Mouse (Mus musculus): ENCODE measurements around the gene Foxred2. TPM values are rescaled to one million over a fixed set of nuclear protein-coding genes. Genes with fewer than 3 reads are reported as not detected.

Gene Foxred2
- total RNA-seq, 2 experiments from 2014 or later: 2.2 to 2.8 TPM

DNA sequence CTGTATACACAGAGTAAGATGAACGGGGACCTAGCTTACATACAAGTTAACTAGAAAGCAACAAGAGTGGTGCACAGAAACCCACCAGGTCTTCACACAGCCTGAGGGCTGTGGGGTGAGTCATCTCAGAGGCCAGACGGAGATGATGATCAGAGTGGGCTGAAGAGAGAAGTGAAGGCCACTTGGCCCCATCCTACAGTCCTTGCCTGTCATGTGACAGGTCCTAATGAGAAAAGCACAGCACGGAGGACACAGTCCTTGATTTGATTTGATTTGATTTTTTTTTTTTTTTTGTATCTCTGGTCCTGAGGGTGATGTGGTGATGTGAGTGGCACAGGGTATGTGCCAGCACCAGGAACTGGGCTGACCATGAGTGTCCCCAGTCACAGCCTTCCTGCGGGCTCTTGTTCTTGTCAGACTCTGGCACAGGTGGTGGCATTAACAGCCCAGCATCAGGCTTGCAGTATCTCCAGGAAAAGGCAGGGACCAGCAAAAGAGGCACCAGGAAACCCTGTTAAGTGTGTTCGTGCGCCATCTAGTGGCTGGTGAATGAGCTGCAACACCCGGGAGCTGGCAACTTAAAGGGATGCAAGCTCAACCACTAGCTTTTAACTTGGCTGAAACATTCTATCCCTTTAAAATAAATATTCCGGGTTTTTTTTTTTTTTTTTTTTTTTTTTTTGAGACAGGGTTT lies 39.5 kb downstream of the Foxred2 start:
- DNase-seq: peak; percentile 90

DNA sequence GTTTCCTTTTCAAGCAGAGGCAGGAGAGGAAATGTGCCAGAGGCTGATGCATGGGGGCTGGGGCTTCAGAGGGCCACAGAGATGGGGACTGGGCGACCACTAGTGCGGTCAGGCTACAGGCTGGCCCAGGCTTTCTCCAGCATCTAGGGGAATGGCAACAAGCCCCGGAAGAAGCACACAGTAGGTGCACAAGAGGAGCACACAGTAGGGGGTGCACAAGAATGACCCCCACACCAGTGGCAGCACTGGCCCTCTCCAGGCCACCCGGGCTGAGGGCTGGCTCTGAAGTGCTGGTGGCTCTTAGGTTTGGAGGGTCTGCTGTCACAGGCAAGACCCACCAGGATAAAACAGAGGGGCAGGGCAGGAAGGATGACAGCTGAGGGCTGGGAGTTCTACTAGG lies 41.2 kb downstream of the Foxred2 start:
- DNase-seq: no peak

- DNase-seq: no peak
These were observed 42.0 kb downstream of the Foxred2 start for GRCm38 (mm10) chr15:77914507-77914906.

DNA sequence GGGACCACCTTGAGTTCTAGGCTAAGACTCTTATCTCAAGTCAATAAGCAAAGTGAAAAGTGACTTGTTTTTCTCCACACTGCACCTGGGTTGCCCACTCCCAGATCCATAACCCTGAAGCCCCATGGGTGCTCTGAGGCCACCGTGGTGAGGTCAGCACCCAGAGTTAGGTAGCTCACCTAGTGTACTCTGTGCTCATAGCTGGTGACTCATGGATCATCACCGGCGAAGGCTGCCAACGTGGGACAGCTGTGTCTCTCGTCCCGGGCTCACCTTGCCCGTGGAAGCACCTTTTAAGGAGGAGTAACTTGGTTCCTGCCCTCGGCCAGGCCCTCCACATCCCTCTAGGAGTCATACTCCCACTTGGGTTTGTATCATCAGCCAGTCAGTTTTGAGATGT lies 43.5 kb downstream of the Foxred2 start:
- no peak for DNase-seq

- DNase-seq: no peak
These were observed 43.9 kb downstream of the Foxred2 start for GRCm38 (mm10) chr15:77912585-77912984.

DNA sequence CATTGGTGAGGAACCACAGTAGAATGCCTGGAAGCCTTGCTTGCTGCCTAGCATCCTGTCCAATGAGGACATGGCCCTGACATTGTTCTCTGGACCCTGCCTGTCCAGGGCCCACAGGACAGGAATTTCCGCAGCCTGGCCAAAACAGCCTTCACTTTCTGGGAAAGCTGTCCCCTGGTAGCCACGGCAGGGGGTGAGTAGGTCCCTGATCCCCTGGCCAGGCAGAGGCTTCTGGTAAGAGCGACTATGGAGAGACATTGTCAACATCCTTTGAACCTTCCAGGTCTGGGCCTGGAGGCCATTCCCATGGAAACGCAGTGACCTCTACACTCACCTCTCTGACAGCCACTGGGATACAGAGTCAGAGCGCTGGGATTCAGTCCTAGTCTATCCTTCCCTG lies 44.5 kb downstream of the Foxred2 start:
- no peak for DNase-seq

DNA sequence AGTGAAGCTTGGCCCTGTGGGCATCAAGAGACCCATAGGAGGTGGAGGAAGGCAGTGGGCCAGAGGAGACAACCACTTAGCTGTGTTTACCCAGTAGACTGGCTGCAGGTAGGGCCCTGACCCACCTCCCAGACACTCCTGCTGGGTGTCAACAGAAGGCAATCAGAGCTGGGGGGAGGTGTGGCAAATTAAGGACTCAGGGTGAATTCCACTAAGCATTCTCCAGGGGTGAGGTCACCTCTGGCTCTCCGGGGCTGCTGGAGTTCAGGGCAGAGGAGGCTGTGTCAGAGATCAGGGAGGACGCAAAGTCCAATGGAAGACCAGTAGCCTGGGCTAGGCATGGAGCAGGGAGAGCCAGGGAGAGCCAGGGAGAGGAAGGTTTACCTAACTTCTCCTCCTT lies 45.5 kb downstream of the Foxred2 start:
- no peak for DNase-seq

GRCm38 (mm10) chr15:77907646-77908518 lies 48.6 kb downstream of the Foxred2 start:
- no peak for DNase-seq

GRCm38 (mm10) chr15:77906545-77906944 lies 50.0 kb downstream of the Foxred2 start:
- no peak for DNase-seq

GRCm38 (mm10) chr15:77906081-77906480 lies 50.4 kb downstream of the Foxred2 start:
- DNase-seq: no peak

- peak; percentile 64 for DNase-seq
These were observed 51.1 kb downstream of the Foxred2 start for GRCm38 (mm10) chr15:77905275-77905970.

DNA sequence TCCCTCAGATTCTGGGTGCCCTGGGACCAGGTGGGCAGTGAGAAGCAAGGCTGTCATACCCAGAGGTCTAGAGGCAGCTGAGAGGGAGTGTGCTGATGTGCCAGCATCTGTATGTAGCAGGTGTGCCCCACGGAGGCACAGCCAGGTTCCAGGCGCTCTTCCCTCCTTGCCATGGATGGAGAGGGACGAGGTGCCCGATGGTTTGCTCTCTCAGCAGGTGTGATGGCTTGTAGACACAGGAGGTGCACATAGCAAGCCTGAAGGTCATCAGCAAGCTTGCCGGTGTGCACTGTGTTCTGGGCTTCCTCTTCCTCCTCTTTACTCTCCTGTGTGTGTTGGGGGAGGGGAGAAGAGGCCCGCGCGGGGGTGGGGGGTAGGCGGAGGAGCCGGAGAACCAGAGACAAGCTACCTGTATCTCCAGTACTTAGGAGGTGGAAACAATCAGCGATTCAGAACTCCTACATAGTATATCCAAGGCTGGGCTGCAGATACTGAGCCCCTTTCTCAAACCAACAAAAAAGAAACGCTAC lies 52.1 kb downstream of the Foxred2 start:
- DNase-seq: no peak

GRCm38 (mm10) chr15:77903176-77903575 lies 53.3 kb downstream of the Foxred2 start:
- DNase-seq: no peak

DNA sequence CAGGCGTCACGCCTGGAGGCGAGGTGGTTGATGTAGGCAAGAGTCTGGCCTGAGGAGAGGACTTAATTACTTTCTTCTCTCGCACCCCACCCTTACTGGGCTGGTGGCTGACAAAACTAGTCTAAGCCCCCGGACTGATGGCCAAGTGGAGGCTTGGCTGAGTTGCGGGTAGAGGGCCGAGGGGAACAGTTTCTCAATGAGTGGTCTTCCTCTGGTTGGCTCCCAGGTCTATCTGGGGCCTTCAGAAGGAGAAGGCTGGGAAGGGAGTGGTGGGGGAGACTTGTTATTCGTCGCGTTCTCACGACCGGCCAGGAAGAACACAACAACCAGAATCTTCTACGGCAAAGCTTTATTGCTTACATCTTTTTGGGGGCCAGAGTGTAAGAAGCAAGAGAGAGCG lies 61.6 kb downstream of the Foxred2 start:
- no peak for DNase-seq

DNA sequence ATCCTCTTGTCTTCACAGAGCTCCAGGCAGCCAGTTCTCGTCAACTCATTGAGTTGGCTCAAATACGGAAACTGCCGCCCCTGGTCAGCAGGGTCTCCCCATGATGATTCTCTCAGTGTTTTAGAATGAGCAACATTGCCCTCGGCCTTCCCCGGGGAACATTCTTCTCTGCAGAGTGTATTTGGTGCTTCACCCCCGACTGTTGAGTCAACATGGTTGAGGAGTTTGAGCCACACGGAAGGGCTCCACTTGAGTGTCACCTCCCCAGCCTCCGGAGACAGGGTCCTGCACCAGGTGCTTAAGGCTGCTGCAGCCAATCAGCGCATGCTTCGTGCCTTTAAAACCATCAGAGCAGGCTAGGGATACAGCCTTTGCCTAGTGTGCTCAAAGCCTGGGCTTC lies 63.2 kb downstream of the Foxred2 start:
- DNase-seq: no peak

- DNase-seq: no peak
These were observed 64.1 kb downstream of the Foxred2 start for GRCm38 (mm10) chr15:77892420-77892819.

DNA sequence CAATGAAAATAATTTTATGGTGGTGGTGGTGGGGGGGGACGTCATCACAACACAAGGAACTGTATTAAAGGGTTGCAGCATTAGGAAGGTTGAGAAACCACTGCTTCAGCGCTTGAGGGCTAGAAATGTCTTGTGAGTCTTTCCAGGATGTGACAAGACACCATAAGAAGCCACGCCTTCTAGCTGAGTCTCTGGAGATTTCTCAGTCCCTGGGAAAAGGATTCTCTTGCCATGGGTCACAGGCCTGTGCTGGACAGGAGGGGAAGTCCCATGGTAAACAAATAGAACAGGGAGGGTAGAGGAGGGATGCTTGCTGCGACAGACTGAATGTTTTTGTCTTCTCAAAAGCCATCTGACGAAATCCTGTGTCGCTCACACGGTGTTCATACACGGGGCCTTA lies 64.8 kb downstream of the Foxred2 start:
- no peak for DNase-seq

Other genes with a start within 250 kb of the Foxred2 start
- gene Apol9b, start 227.7 kb downstream of the Foxred2 start, total RNA-seq (2021): not detected
- under 1 TPM in 1 of 2 experiments, not detected in 1; 0.61 TPM for gene Apol8, start 199.7 kb downstream of the Foxred2 start, total RNA-seq (2021)
- 100 to 1,000 TPM; 117 to 155 TPM for gene Myh9, start 114.5 kb downstream of the Foxred2 start, total RNA-seq (2021)
- 100 to 1,000 TPM; 198 to 232 TPM for gene Txn2, start 27.7 kb downstream of the Foxred2 start, total RNA-seq (2021)
- 10 to 100 TPM; 80.8 to 85.2 TPM for gene Eif3d, start 14.1 kb upstream of the Foxred2 start, total RNA-seq (2021)
- under 1 TPM in 1 of 2 experiments, not detected in 1; 0.05 TPM for gene Cacng2, start 163.3 kb upstream of the Foxred2 start, total RNA-seq (2021)
- gene Ift27, start 217.4 kb upstream of the Foxred2 start, total RNA-seq (2021): 10 to 100 TPM; 50.9 to 53.5 TPM
- over 10,000 TPM; 11,172 to 13,407 TPM for gene Pvalb, start 249.7 kb upstream of the Foxred2 start, total RNA-seq (2021)